Comparison of ENCODE assay signal across 11 mouse cellular contexts in genomic region chr4:12334429-12334828, GRCm38 (mm10).
A peak's percentile ranks its signal among the peaks of the same experiment; 100 is the strongest.
DNase-seq lines count a peak whose midpoint lies in the region; ATAC-seq and TF ChIP-seq lines count a peak whose summit lies in the region.
"Had no signal": no experiment of that assay in that cellular context is flagged by ENCODE, and none has a peak within 500 bp of the region (broad histone marks: within the 10 kb centered on the region; RNA-seq: fewer than 3 reads in every experiment).

No protein-coding gene starts in this region.

- no peak overlapping the region for H3K4me3 ChIP-seq in lung, postnatal 0 days (ENCODE audit: low read depth, low read length)
- no peak overlapping the region for H3K4me3 ChIP-seq in liver, postnatal 0 days (ENCODE audit: low read depth, low read length)

- no peaks in the 10 kb centered on the region for H3K4me1 ChIP-seq in lung, postnatal 0 days (ENCODE audit: insufficient read depth, low read depth, low read length)
- H3K4me1 ChIP-seq in liver, postnatal 0 days (ENCODE audit: insufficient read depth) = no peaks in the 10 kb centered on the region

- no peaks in the 10 kb centered on the region for H3K9me3 ChIP-seq in lung, postnatal 0 days (ENCODE audit: low read length)
- no peaks in the 10 kb centered on the region for H3K9me3 ChIP-seq in liver, postnatal 0 days (ENCODE audit: low read length)

- peak; percentile 85 for ATAC-seq in frontal cortex, adult (ENCODE audit: low TSS enrichment)
- ATAC-seq in lung, postnatal 0 days = no peak
- no peak for ATAC-seq in liver, postnatal 0 days
- no peak for ATAC-seq in cerebellum, adult (ENCODE audit: insufficient number of reproducible peaks, low FRiP score, low TSS enrichment)

- no peak overlapping the region for H3K4me2 ChIP-seq in lung, postnatal 0 days (replicated peaks; ENCODE audit: low read depth, low read length)
- no peak overlapping the region for H3K4me2 ChIP-seq in liver, postnatal 0 days (ENCODE audit: low read depth, low read length)

- H3K27me3 ChIP-seq in lung, postnatal 0 days (replicated peaks; ENCODE audit: insufficient read depth, low read length) = no peaks in the 10 kb centered on the region
- no peaks in the 10 kb centered on the region for H3K27me3 ChIP-seq in liver, postnatal 0 days (ENCODE audit: insufficient read depth, low read length)
- H3K27me3 ChIP-seq: CH12.LX had no signal

- no peaks in the 10 kb centered on the region for H3K36me3 ChIP-seq in lung, postnatal 0 days (ENCODE audit: insufficient read depth, low read length)
- no peaks in the 10 kb centered on the region for H3K36me3 ChIP-seq in liver, postnatal 0 days (replicated peaks; ENCODE audit: insufficient read depth, low read length)

- no peak overlapping the region for H3K27ac ChIP-seq in lung, postnatal 0 days (ENCODE audit: low read length)
- no peak overlapping the region for H3K27ac ChIP-seq in liver, postnatal 0 days (ENCODE audit: low read depth)
- H3K27ac ChIP-seq: macrophage had no signal

- TF ChIP-seq CTCF in lung, postnatal 0 days (IDR thresholded peaks at IDR 0.05) = no peak
- TF ChIP-seq CTCF in liver, postnatal 0 days (IDR thresholded peaks at IDR 0.05; ENCODE audit: low read depth) = no peak

- WGBS in lung, postnatal 0 days = 38% methylated on average over 9 of the region's 9 CpGs
- 60% methylated on average over 9 of the region's 9 CpGs for WGBS in liver, postnatal 0 days (ENCODE audit: insufficient replicate concordance)

- TF ChIP-seq EP300 in lung, postnatal 0 days (IDR thresholded peaks at IDR 0.05) = no peak
- no peak for TF ChIP-seq EP300 in liver, postnatal 0 days (IDR thresholded peaks at IDR 0.05; ENCODE audit: low read depth)

- DNase-seq in frontal cortex, postnatal 25 days (ENCODE audit: low spot score in 2 of 2) = no peak
- DNase-seq in retina, postnatal 1 day = peak; percentile 43
- no peak for DNase-seq in retina, embryonic 14.5 days (ENCODE audit: low spot score)
- DNase-seq in lung, postnatal 0 days (ENCODE audit: low spot score) = peak; percentile 34
- DNase-seq in liver, postnatal 0 days = no peak
- DNase-seq in thymus, postnatal 4 days = no peak
- DNase-seq: cerebellum, adult 9-11 months had no signal

- no peak overlapping the region for H3K9ac ChIP-seq in lung, postnatal 0 days (replicated peaks; ENCODE audit: low read depth)
- no peak overlapping the region for H3K9ac ChIP-seq in liver, postnatal 0 days (replicated peaks)

Comparison
In these comparisons a context has a peak if more than half of its experiments do, and no peak if none do; other contexts are left out.
1. DNase-seq: peak in retina, postnatal 1 day (single experiment) and lung, postnatal 0 days (single experiment); none in frontal cortex, postnatal 25 days (0 of 2), retina, embryonic 14.5 days (single experiment), liver, postnatal 0 days (single experiment) and thymus, postnatal 4 days (single experiment).